Mouse (Mus musculus) stomach, embryonic 15.5 days (tissue): Measurements from ENCODE around the gene Tshr. TPM values are rescaled to one million over a fixed set of nuclear protein-coding genes. Genes with fewer than 3 reads are reported as not detected.

Experiments used
- ATAC-seq: fragments of 200-750 bp; cut with Nextera tagmentation; 2 replicates; pipeline ENCODE4 v1.8.0; 2017; ENCODE audit warnings: low read depth, moderate number of reproducible peaks, moderate TSS enrichment; ENCODE audit not compliant: insufficient read depth, low FRiP score
- H3K27ac ChIP-seq: fragments of 300-500 bp; sonication (generic); 2 replicates; pipeline ENCODE4 v1.5.1; 2015; ENCODE audit warnings: mild to moderate bottlenecking, inconsistent platforms
- H3K27me3 ChIP-seq: fragments of 300-500 bp; sonication (generic); replicated peaks from 2 replicates; pipeline ENCODE4 v1.6.1; 2015; ENCODE audit warnings: inconsistent platforms
- H3K36me3 ChIP-seq: fragments of 300-500 bp; sonication (generic); 2 replicates; pipeline ENCODE4 v1.6.1; 2015; ENCODE audit warnings: inconsistent platforms
- H3K4me1 ChIP-seq: fragments of 300-500 bp; sonication (generic); 2 replicates; pipeline ENCODE4 v1.6.1; 2015; ENCODE audit warnings: inconsistent platforms
- H3K4me2 ChIP-seq: fragments of 300-500 bp; sonication (generic); 2 replicates; pipeline ENCODE4 v1.6.1; 2015; ENCODE audit warnings: mild to moderate bottlenecking, inconsistent platforms
- H3K4me3 ChIP-seq: fragments of 300-500 bp; sonication (generic); replicated peaks from 2 replicates; pipeline ENCODE4 v1.5.1; 2015; ENCODE audit warnings: inconsistent platforms
- H3K9ac ChIP-seq: fragments of 300-500 bp; sonication (generic); 2 replicates; pipeline ENCODE4 v1.6.1; 2015; ENCODE audit warnings: inconsistent platforms
- H3K9me3 ChIP-seq: fragments of 300-500 bp; sonication (generic); 2 replicates; pipeline ENCODE4 v1.6.1; 2016; ENCODE audit warnings: inconsistent platforms
- WGBS: fragments of 180-500 bp; shearing (Covaris S2); methylation state at CpG from one replicate; pipeline ENCODE4 v1.1.7; 2015; 5-methylcytosine and 5-hydroxymethylcytosine counted together
- polyA plus RNA-seq: library from polyadenylated mRNA; unstranded; fragments of >200 nt; fragmentation: Nextera tagmentation; extraction: Ambion mirVana; gene quantifications from 2 replicates; pipeline ENCODE4 v1.2.1, GENCODE M21; 2015

Tshr gene
- polyA plus RNA-seq, 1 experiment from 2014 or later = 0.63 TPM

GRCm38 (mm10) chr12:91589542-91589846, 205.1 kb downstream of the Tshr start:
- Histone ChIP-seq H3K9me3 (no peaks in the 10 kb centered on the region), H3K4me1 (peaks cover 11% of the 10 kb centered on the region; the same call in 1 of the 2 replicates), H3K27ac (peak overlapping the region; percentile 100), H3K4me3 (peak overlapping the region; percentile 83), H3K9ac (peak overlapping the region; percentile 91), H3K36me3 (0 out of 2 replicates have a peak, but pooled peaks cover 3% of the 10 kb centered on the region), H3K4me2 (peak overlapping the region; percentile 33; the same call in 1 of the 2 replicates), H3K27me3 (no peaks in the 10 kb centered on the region)
- ATAC-seq = no peak; the same call in 1 of the 2 replicates
- WGBS = 0% methylated on average over 11 of the region's 11 CpGs

- Histone ChIP-seq H3K27me3 (no peaks in the 10 kb centered on the region), H3K4me1 (peaks cover 11% of the 10 kb centered on the region; the same call in 1 of the 2 replicates), H3K4me2 (peak within 1 kb of the TSS; percentile 70), H3K9ac (peak within 1 kb of the TSS; percentile 91), H3K9me3 (no peaks in the 10 kb centered on the region), H3K36me3 (0 out of 2 replicates have a peak, but pooled peaks cover 3% of the 10 kb centered on the region), H3K27ac (peak within 1 kb of the TSS; percentile 100), H3K4me3 (peak within 1 kb of the TSS; percentile 83)
- ATAC-seq = peak; percentile 88
- WGBS = under 1% methylated on average over 75 of the region's 99 CpGs
Observed at GRCm38 (mm10) chr12:91589847-91590690, 205.7 kb downstream of the Tshr start, which contains the start of gene Gtf2a1. Gene Gtf2a1, minus strand, starts transcription at chr12:91590487.

GRCm38 (mm10) chr12:91590716-91591115, 206.4 kb downstream of the Tshr start:
- Histone ChIP-seq H3K36me3 (0 out of 2 replicates have a peak, but pooled peaks cover 3% of the 10 kb centered on the region), H3K27me3 (no peaks in the 10 kb centered on the region), H3K9me3 (no peaks in the 10 kb centered on the region), H3K9ac (peak overlapping the region; percentile 63; the same call in 1 of the 2 replicates), H3K27ac (peak overlapping the region; percentile 97), H3K4me3 (peak overlapping the region; percentile 83), H3K4me2 (peak overlapping the region; percentile 70), H3K4me1 (peaks cover 11% of the 10 kb centered on the region; the same call in 1 of the 2 replicates)
- ATAC-seq = no peak
- WGBS = 27% methylated on average over 6 of the region's 6 CpGs

GRCm38 (mm10) chr12:91591191-91591590, 206.8 kb downstream of the Tshr start:
- H3K36me3 ChIP-seq = no peaks in the 10 kb centered on the region
- H3K4me2 ChIP-seq = peak overlapping the region; percentile 70
- no peak for ATAC-seq
- WGBS = 83% methylated on average over 1 of the region's 1 CpGs
- peaks cover 11% of the 10 kb centered on the region; the same call in 1 of the 2 replicates for H3K4me1 ChIP-seq
- H3K9me3 ChIP-seq = no peaks in the 10 kb centered on the region
- no peaks in the 10 kb centered on the region for H3K27me3 ChIP-seq
- peak overlapping the region; percentile 83; the same call in 1 of the 2 replicates for H3K4me3 ChIP-seq
- no peak overlapping the region for H3K9ac ChIP-seq
- peak overlapping the region; percentile 97 for H3K27ac ChIP-seq

- Histone ChIP-seq H3K4me3 (no peak overlapping the region), H3K9ac (no peak overlapping the region), H3K27ac (no peak overlapping the region), H3K36me3 (no peaks in the 10 kb centered on the region), H3K9me3 (no peaks in the 10 kb centered on the region), H3K27me3 (no peaks in the 10 kb centered on the region), H3K4me2 (no peak overlapping the region), H3K4me1 (peaks cover 9% of the 10 kb centered on the region; the same call in 1 of the 2 replicates)
- 88% methylated on average over 3 of the region's 3 CpGs for WGBS
- no peak for ATAC-seq
Observed at GRCm38 (mm10) chr12:91592128-91592527, 207.8 kb downstream of the Tshr start.

Other genes with a start within 250 kb of the Tshr start
- 8.0 and 8.4 TPM in 2 replicates for gene Cep128, start 154 bp upstream of the Tshr start, polyA plus RNA-seq
- gene Gtf2a1, start 205.9 kb downstream of the Tshr start, polyA plus RNA-seq = 36.7 and 39.2 TPM in 2 replicates